Mouse (Mus musculus): ENCODE measurements around the gene Dcaf10. TPM values are rescaled to one million over a fixed set of nuclear protein-coding genes. Genes with fewer than 3 reads are reported as not detected.

Dcaf10 gene
- total RNA-seq, 2 experiments from 2014 or later = 20.9 TPM

DNA sequence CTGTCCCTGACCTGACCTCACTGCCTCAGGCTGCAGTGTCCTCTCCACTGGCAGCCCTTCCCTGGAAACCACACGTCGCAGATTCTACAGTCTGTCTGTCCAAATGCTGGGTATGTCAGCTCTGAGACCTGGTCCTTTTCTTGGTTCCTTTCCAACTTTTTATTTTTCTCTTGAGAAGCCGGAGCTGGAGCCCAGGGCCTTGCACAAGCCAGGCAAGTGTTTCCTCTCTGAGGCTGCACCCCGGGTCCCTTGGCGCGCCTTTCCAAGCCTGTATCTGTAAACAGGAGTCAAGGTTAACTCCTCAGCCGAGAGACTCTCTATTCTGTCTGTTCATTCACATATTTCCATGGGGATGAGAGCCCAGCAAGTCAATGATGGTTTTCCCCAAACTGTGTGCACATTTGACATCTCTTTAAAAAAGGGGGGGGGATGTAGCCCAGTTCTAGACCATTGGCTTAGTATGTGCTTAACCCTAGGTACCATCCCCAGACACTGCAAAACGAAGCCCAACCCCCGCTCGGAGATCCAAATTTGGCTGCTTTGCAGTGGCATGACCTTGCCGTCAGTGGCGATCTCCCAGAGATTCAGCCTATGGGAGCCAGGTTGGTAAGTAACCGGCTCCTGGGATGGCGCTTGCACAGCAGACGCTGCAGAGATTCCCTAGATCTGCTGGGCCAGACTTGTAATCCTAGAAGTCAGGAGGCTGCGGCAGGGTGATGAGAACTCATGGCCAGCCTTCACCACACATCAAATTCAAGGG, 70.7 kb downstream of the Dcaf10 start:
- no peak for DNase-seq (ENCODE audit: low spot score in 2 of 2)
- intact Hi-C loops (cut with DNase I) = loop anchor here (10.0 kb wide), 1 partner anchor 202 kb away; no protein-coding TSS in a partner anchor

DNA sequence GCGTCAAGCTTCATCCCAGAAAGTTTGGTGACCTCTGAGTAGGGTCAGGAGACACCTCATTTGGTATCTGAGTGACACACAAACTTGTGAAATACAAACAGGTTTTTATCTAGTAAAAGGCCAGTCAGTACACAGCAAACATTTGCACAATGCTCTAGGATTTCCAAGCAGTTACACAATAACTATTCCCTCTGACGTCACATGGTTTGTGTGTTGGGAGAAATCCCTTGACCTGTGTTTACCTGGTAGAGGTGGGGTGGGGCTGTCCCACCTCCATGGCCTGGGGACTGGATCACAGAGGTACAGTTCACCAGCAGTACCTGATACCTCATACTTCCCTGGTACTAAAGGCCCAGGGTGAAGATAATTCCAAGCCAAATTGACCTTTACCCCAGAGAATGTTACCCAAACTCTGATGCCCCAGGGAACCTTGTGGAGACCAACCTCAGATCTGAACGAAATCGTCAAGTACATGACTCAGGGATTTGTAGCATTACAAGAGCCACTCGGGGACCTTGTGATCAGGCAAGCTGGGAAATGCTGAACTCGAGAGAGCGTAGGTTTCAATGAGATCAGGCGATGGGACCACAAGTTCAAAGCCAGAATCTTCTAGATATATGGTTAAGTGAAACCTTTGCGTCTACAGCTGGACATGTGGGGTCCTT, 71.9 kb downstream of the Dcaf10 start:
- intact Hi-C loops (cut with DNase I) = loop anchor here (10.0 kb wide), 1 partner anchor 201 kb away; no protein-coding TSS in a partner anchor
- DNase-seq (ENCODE audit: low spot score in 2 of 2) = no peak

DNA sequence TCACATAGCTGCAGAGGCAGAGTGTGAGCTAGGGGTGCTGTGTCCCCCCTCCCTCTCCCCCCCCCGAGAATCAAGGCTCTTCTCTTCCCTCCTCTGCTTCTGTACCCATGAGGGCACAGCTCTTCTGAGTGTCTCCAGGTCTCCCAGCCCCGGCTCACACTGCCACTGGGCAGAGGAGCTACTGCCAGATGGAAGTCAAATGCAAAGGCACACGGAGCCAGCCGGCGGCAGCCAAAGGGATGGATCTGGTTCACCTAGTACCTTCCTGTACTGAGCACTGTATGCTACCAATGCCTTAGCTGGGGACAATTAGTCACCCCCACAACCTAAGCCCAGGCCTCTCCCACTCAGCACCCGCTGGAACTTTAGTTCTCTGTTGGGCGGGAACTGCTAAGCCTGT, 74.4 kb downstream of the Dcaf10 start:
- DNase-seq (ENCODE audit: low spot score in 2 of 2) = no peak
- intact Hi-C loops (cut with DNase I) = loop anchor here (5.0 to 10.0 kb wide), 4 partner anchors 198 to 711 kb away; no protein-coding TSS in a partner anchor

DNA sequence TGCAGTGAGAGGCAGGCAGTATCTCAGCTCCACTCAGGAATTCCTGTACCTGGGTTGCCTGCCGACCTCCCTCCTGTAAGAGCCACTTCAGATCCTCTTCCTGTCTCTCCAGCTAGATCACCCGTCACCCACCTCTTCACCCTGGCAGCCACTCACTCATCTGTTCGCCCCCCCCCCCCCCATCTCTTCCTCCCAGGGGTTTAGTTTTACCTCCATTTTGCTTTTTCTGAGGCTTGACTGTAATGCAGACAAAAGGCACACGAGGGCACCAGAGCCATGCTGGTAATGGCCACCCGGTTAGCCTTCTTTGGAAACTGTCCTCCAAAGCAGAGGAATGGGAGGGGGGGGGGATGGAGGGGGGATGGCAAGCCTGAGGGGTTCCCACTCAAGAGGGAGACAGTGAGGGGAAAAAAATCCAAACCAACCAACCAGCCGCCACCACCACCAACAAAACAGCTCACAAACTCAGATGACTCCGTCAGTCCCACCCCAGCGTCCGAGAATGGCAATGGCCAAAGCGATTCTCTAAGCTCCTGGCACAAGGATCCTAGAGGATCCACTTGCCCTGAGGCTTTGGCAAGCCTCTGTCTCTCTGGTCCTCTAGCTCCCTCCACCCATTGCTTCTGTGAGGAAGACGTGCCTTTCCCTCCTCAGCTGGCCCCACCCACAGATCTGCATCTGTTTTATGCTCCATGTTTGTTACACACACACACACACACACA, 76.5 kb downstream of the Dcaf10 start:
- intact Hi-C loops (cut with DNase I) = loop anchor here (2.0 to 10.0 kb wide), 5 partner anchors 110 to 709 kb away; no protein-coding TSS in a partner anchor
- peak; percentile 58 to 73 for DNase-seq (ENCODE audit: low spot score in 2 of 2)

DNA sequence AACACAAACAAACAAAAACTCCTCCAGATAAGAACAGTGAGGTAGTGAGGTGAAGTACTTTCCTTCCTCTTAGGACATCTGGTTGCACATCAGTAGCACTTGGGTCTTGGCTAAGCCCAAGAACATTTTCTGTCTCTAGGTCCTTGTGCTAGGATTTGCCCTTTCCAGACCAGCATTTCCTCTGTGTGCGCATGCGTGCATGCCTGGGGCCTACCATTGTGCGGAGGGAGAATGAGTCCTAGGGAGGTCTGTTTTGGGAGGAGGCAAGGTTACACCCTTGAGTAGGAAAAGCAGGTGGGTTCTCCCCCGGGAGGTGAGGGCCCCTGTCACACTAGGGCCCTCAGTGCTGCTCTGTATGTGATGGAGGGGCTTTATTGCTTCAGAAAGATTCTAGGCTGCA, 77.2 kb downstream of the Dcaf10 start:
- DNase-seq (ENCODE audit: low spot score in 2 of 2) = no peak
- intact Hi-C loops (cut with DNase I) = loop anchor here (2.0 to 10.0 kb wide), 5 partner anchors 110 to 708 kb away; no protein-coding TSS in a partner anchor

DNA sequence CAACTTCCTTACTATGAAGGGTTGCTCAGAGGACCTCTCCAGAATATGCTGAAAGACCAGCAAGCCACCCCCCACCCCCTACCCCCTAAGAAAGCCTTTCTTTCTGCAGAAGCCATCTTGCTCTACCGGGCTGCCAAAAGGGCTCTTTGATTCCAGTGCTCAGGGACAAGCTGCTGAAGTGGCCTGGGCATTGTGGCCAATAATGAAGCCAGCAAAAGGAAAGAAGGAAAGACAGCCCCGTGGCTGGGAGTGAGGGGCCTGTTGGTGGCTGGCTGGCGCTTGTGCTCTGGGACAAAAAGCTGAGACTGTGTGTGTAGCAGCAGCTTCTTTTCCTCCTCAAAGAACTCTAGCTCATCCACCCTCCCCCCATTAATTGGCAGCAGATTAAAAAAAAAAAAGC, 78.8 kb downstream of the Dcaf10 start:
- DNase-seq (ENCODE audit: low spot score in 2 of 2) = no peak
- intact Hi-C loops (cut with DNase I) = no loop called here

DNA sequence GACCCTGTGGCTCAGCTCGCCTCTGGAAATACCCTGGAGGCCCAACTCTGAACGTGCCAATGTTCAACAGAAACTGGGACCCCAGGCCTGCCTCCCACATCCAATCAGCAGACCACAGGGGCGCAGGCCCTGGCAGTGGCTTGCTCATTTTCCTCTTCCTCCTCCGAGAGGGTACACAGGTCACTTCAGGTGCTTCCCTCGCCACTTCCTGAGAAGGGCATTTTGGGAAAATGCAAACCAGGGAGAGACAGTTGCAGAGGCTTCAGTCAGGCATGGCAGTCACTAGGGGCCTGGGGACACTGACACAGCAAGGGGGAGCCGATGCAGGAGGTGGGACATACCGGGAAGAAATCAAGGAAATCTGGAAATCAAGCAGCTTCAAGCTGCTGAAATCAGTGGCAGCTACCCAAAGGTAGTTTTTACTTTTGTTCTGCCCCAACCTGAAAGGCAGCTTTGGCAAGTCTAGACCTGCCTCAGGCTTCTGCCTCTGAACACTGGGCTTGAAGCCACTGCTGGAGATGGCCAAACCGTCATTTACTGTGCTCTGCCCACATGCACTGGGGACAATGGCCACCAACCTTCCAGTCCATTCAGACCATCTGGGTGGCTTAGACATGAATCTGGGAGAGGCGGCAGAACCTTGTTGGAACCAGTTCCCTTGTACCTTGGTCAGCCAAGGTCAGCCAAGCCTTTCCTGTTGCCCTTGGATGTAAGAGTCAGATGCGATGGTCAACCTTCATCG, 79.8 kb downstream of the Dcaf10 start:
- no peak for DNase-seq (ENCODE audit: low spot score in 2 of 2)
- intact Hi-C loops (cut with DNase I) = no loop called here

DNA sequence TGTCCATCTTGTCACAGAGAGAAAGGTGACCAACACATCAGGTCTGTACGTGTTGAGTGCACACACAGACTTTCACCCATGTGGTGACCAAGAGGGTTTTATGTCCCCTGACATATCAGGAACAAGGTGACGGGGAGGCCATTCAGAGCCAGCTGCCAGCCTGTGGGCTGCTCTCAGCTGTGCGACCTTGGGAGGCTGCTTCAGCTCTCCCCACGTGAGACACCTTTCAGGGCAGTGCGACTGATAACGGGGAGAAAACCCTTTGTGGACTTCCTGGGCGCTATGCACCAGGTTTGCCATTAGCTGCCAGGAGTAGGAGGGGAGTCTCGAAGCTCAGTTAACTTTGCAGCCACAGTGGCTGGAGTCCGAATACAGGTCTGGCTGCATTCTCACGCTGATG, 80.7 kb downstream of the Dcaf10 start:
- intact Hi-C loops (cut with DNase I) = no loop called here
- no peak for DNase-seq (ENCODE audit: low spot score in 2 of 2)

DNA sequence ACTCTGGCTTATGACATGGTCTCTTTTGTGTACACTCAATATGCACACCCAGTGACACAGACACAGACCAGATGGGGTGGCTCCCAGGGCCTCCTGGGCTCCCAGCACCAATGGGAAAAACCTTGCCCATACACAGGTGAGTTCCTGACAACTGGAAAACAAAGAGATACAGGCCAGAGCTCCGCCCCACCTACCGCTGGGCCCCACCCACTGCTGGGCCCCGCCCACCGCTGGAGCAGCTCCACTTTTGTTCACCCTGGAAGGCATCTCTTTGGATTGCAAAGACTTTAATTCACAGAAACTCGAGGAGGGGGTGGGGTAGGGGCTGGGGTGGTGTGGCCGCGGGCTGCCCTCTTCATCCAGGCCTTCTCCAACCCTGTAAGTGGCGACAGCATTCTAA, 81.5 kb downstream of the Dcaf10 start:
- intact Hi-C loops (cut with DNase I) = no loop called here
- no peak for DNase-seq (ENCODE audit: low spot score in 2 of 2)

DNA sequence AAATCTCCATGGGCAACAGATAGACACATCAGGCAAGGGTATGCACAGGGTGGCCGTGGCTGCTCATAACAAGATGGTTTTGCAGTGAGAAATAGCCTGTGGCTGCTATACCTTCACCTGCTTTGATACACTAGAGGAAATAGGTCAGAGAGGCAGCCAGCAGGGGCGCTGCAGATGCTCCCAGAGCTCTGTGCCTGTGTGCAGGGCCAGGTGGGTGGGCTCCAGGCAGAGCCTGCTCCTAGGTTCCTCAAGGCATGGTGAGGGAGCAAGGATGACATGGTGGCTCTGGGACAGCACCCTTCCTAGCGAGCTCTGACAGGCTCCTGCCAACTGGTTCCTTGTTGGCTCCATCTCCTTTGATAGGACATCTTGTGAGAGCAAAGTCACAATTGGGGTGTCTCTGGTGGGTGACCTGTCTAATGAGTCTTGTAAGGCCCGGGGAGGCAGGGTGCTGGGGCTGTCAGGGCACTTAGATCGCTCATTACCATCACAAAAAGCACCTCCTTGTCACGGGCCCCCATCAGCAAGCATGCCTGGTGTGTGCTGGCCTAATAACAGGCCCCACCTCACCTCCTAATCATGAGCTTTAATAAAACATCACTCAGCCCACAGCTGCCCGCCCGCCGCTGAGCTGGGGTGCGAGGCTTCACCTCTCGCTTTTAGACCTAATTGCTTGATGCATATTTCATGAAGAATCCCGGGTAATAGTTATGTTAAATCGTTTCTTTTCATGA, 85.0 kb downstream of the Dcaf10 start:
- peak in 1 of 2 experiments; percentile 35 for DNase-seq (ENCODE audit: low spot score in 2 of 2)
- intact Hi-C loops (cut with DNase I) = no loop called here

Small RNA genes lying within 50 kb of the gene (microRNA-seq; reads per million reads assigned to microRNA genes)
- 0 reads per million in 2 experiments for gene Gm25692

Other genes starting within 250 kb of the Dcaf10 start
- gene Tomm5, start 234.0 kb upstream of the Dcaf10 start, total RNA-seq (2021) = 10 to 100 TPM; 68.3 to 76.1 TPM
- 10 to 100 TPM; 12.7 to 16.1 TPM for gene Frmpd1, start 157.2 kb upstream of the Dcaf10 start, total RNA-seq (2021)
- 10 to 100 TPM; 11.4 to 16.9 TPM for gene Trmt10b, start 45.0 kb upstream of the Dcaf10 start, total RNA-seq (2021)
- gene Exosc3, start 631 bp downstream of the Dcaf10 start, total RNA-seq (2021) = 10 to 100 TPM in 1 of 2 experiments, 1 to 10 TPM in 1; 9.8 to 11.4 TPM
- 100 to 1,000 TPM; 110 to 111 TPM for gene Slc25a51, start 66.7 kb downstream of the Dcaf10 start, total RNA-seq (2021)
- 10 to 100 TPM; 12.1 to 15.0 TPM for gene Shb, start 190.4 kb downstream of the Dcaf10 start, total RNA-seq (2021)

All from left cerebral cortex, postnatal 14 days (tissue).